Mouse (Mus musculus) adrenal gland, postnatal 25 days (tissue): ENCODE data around the gene Rnf157. TPM values are rescaled to one million over a fixed set of nuclear protein-coding genes. Genes with fewer than 3 reads are reported as not detected.

Experiments used
- DNase-seq: peaks from one replicate; pipeline ENCODE4 v3.0.0; 2021; ENCODE audit warnings: mixed read lengths
- total RNA-seq: library from RNA; stranded (reverse); gene quantifications from 2 replicates; pipeline ENCODE4 v1.2.3, GENCODE M21; 2021

Gene Rnf157
- total RNA-seq, 1 experiment from 2014 or later, result 8.9 TPM

GRCm38 (mm10) chr11:116336393-116336792 is 76.4 kb downstream of the Rnf157 start:
- DNase-seq, result no peak

DNA sequence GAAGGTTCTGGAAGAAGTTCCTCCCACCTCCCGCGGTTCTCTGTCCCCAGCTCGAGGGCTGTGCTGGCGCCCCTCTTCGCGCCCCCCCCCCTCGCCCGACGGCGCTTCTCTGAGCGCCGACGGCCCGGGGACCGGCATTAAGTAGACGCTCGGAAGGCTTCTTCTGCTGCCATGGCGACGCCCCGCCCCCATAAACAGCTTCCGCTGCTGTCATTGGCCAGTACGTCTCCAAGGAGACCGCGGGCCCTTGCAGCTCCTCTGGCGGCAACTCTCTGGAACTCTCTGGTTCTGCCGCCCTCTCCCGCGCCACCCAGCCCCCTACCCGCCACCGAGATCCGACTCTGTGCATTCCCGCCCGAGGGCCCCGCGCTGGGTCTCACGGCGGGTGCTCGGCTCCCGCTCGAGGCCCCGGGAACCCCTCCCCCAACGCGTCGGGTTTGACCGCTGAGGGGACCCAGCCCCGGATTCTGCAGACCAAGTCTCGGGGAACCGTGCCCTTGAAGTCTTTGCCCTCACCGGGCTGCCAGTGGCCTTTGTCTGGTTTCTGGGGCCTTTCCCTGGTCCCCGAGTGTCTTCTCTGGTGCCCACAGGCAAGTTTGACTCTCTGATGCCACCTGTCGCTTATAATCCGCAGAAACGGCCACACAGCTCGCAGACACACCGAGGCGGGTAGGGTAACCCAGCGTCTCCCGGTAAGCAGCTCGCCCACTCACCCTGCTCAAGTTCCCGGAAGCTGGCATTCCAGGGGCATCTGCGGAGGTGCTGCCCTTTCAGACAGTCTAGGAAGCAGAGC is 77.4 kb downstream of the Rnf157 start, which contains the start of gene Foxj1:
Foxj1 (minus strand) TSS at position 156 of the 793 bp plus-strand sequence.
- peak; percentile 97 for DNase-seq

DNA sequence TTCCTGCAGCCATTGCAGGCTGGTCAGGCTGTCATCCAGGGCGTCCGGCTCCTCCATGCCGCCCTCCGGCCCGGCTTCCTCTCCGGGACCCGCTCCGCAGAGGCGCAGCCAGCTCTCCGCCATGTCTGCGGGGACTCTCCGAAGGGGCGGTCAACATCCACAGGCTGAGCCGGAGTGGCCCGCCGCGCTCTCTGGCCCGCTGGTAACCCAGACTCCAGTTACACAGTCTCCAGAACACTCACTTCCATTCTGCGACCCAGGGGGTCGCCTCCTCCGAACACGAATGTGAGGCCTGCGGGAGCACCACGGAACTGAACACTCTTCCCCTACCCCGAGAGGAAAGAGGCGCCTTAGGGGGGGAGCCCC is 78.4 kb downstream of the Rnf157 start:
- DNase-seq, result no peak

DNA sequence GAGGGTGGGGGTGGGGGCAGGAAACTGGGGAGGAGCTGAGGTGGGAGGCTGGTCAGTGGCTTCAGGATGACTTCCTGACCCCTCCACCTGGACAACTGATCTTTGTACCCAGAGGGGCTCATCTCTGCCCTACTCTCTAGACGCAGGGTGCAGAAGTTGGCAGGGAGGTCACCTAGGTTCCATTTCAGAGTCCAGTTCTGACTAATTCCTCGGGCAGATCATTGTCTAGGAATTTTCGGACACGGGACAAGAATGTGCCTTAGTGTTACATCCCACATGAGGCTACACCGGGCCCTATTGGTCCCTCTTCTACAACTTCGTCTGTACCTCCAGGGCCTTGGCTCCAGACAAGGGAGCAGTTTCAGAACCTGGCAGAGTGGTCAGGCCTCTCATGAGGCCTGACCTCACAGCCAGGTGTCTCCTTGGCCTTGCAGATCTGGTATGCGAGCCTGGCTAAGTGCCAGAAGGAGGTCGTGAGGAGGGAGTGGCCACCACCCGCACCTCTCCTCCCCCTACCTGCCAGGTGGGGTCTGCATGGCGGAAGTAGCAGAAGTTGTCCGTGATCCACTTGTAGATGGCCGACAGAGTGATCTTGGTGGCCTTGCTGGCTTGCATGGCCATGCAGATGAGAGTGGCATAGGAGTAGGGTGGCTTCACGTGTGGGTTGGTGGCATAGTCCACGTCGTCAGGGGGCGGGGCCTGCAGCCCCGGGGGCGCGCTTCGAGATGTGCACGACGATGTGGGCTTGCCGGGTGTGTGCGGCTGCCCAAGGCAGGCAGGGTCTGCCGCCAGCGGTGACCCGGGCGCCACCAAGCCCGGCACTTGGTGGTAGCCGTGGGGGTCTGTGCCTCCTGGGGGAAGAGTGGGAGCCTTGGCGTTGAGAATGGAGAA is 79.1 kb downstream of the Rnf157 start:
- no peak for DNase-seq

GRCm38 (mm10) chr11:116332983-116333270 is 79.9 kb downstream of the Rnf157 start:
- DNase-seq, result no peak

GRCm38 (mm10) chr11:116332232-116332982 is 80.4 kb downstream of the Rnf157 start:
- no peak for DNase-seq

GRCm38 (mm10) chr11:116330211-116330518 is 82.7 kb downstream of the Rnf157 start:
- no peak for DNase-seq

GRCm38 (mm10) chr11:116329314-116330210 is 83.3 kb downstream of the Rnf157 start:
- DNase-seq, result peak; percentile 31

- no peak for DNase-seq
Observed at GRCm38 (mm10) chr11:116326963-116327603, 85.7 kb downstream of the Rnf157 start.

- DNase-seq, result peak; percentile 95
Observed at GRCm38 (mm10) chr11:116318719-116319659, 93.8 kb downstream of the Rnf157 start.

- no peak for DNase-seq
Observed at GRCm38 (mm10) chr11:116312359-116312758, 100.5 kb downstream of the Rnf157 start.

DNA sequence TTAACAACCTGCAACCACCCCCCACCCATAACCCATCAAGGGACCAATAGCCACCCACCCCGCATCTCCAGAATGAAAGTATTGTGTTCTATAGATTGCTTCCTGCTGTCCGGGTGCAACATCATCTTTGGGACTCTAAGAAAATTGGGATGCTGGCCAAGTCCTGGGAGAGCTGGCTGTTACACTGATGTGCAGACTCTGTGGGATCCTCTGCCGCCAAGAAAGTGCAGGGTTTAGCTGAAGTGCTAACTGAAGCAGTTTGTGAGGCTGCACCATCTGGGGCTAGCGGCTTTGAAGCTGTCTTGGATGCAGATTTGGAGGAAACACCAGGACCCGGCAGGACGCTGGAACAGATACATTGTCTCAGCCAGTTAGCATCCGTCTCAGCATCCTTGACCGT is 101.7 kb downstream of the Rnf157 start:
- DNase-seq, result no peak

GRCm38 (mm10) chr11:116309601-116310000 is 103.2 kb downstream of the Rnf157 start:
- no peak for DNase-seq

GRCm38 (mm10) chr11:116307762-116308531 is 104.9 kb downstream of the Rnf157 start:
- DNase-seq, result no peak

- DNase-seq, result no peak
Observed at GRCm38 (mm10) chr11:116307019-116307725, 105.7 kb downstream of the Rnf157 start, which contains the start of gene Exoc7. TSS of gene Exoc7 (minus strand) at chr11:116307233.

DNA sequence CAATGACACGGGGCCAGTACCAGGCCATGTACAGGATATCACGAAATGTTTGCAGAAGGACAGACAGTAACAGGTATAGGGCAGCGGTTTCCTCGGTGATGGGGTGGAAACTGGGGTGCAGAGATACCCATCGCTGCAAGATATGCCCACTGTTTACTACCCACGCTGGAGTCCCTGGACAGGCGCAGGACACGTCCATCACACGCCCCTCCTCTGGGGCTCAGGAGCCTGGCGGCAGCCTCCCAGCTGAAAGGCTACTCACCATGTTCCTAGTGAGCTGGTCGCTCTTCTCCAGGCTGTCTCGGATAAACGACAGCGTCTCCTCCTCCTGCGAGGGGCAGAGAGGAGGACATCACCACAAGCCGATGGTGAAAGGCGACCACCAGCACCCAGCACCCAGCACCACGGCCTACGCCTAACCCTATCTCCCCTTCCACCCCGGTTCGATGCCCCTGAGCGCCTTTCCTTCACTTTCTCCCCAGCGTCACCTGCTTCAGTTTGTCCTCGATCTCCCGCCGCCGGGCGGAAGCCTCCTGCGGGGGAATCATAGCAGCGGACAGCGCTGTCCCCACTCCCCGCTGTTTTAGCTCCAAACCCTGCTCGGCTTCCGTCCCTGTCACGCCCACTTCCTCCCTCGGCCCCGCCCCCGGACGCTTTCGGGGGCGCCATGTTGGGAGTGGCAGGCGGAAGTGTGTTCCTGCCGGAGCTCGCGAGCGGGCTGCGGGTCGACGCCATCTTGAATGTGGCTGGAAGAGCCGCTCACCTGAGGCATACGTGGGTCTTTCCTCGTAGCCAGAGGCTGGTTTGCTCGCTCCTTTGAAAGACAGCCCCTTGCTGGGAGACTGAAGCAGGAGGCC is 106.5 kb downstream of the Rnf157 start:
- DNase-seq, result peak; percentile 96

GRCm38 (mm10) chr11:116305423-116305822 is 107.4 kb downstream of the Rnf157 start:
- no peak for DNase-seq

DNA sequence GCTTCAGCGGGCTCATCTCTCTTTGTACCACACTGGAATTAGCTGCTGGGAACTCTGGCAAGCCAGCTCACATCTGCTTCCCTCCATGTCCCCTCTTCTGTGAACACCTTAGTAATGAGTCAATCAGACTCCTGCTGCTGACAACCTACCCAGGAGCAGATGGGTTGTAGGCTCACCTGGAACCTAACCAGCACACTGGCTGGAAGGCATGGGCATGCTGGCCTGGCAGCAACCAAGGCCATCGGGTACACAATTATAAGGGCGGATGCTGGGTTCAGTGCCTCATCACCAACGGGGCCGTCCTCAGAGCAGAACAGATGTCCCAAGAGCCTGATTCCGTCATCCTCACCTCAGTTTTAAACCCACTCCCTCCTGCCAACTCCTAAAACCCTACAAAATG is 114.2 kb downstream of the Rnf157 start:
- no peak for DNase-seq
